Mouse (Mus musculus) gonadal fat pad, adult 2 months (tissue): ENCODE results near the gene Rpl41. TPM values are rescaled to one million over a fixed set of nuclear protein-coding genes. Genes with fewer than 3 reads are reported as not detected.
"Not testable (repeated sequence)": the region's sequence is repeated elsewhere in the genome, so short reads cannot be mapped to it uniquely, and the experiment has no call there.

Experiments used
- DNase-seq: peaks from one replicate; pipeline ENCODE4 v3.0.0-alpha.2; 2012; ENCODE audit warnings: low read depth
- polyA plus RNA-seq: library from polyadenylated mRNA; depleted of rRNA; stranded (reverse); fragments of >200 nt; gene quantifications from 2 replicates; pipeline ENCODE4 v1.2.3, GENCODE M21; 2012

The Rpl41 gene
- polyA plus RNA-seq, 1 experiment, result 2,438 TPM

GRCm38 (mm10) chr10:128556286-128556685 is 7.2 kb upstream of the Rpl41 start:
- DNase-seq, result no peak

- not testable (repeated sequence) for DNase-seq
Observed at GRCm38 (mm10) chr10:128555567-128555966, 6.5 kb upstream of the Rpl41 start.

- not testable (repeated sequence) for DNase-seq
Observed at GRCm38 (mm10) chr10:128550144-128550823, 1.2 kb upstream of the Rpl41 start.

GRCm38 (mm10) chr10:128549682-128550057 is 565 bp upstream of the Rpl41 start:
- DNase-seq, result not testable (repeated sequence)

- DNase-seq, result not testable (repeated sequence)
Observed at GRCm38 (mm10) chr10:128548051-128548791, 884 bp downstream of the Rpl41 start.

GRCm38 (mm10) chr10:128547361-128548032 is 1.6 kb downstream of the Rpl41 start, which contains the start of gene Zc3h10:
Gene Zc3h10, minus strand, starts transcription at chr10:128547774.
- peak; percentile 79 for DNase-seq

GRCm38 (mm10) chr10:128546787-128547186 is 2.3 kb downstream of the Rpl41 start:
- DNase-seq, result no peak

GRCm38 (mm10) chr10:128546361-128546760 is 2.7 kb downstream of the Rpl41 start:
- no peak for DNase-seq

- DNase-seq, result no peak
Observed at GRCm38 (mm10) chr10:128545570-128545898, 3.6 kb downstream of the Rpl41 start.

- no peak for DNase-seq
Observed at GRCm38 (mm10) chr10:128544674-128545569, 4.2 kb downstream of the Rpl41 start.

GRCm38 (mm10) chr10:128544151-128544657 is 4.9 kb downstream of the Rpl41 start:
- DNase-seq, result no peak

GRCm38 (mm10) chr10:128543100-128543499 is 6.0 kb downstream of the Rpl41 start:
- no peak for DNase-seq

GRCm38 (mm10) chr10:128538340-128538870 is 10.7 kb downstream of the Rpl41 start:
- DNase-seq, result no peak

GRCm38 (mm10) chr10:128536266-128536940 is 12.7 kb downstream of the Rpl41 start:
- no peak for DNase-seq

- DNase-seq, result no peak
Observed at GRCm38 (mm10) chr10:128535624-128536265, 13.4 kb downstream of the Rpl41 start.

- no peak for DNase-seq
Observed at GRCm38 (mm10) chr10:128535206-128535605, 13.9 kb downstream of the Rpl41 start.

GRCm38 (mm10) chr10:128526366-128527356 is 22.4 kb downstream of the Rpl41 start:
- DNase-seq, result no peak

- DNase-seq, result peak; percentile 84
Observed at GRCm38 (mm10) chr10:128525671-128526308, 23.3 kb downstream of the Rpl41 start, which contains the start of gene Esyt1. Gene Esyt1, minus strand, starts transcription at chr10:128525871.
